Mouse (Mus musculus) heart, adult 9 months (tissue): ENCODE measurements around the gene Fto.
A peak's percentile ranks its signal among the peaks of the same experiment; 100 is the strongest.

Experiments used
- DNase-seq, 2 experiments: peaks; one replicate each; pipeline ENCODE4 v3.0.0; 2022; ENCODE audit warnings: low spot score in 2 of 2

Fto gene

DNA sequence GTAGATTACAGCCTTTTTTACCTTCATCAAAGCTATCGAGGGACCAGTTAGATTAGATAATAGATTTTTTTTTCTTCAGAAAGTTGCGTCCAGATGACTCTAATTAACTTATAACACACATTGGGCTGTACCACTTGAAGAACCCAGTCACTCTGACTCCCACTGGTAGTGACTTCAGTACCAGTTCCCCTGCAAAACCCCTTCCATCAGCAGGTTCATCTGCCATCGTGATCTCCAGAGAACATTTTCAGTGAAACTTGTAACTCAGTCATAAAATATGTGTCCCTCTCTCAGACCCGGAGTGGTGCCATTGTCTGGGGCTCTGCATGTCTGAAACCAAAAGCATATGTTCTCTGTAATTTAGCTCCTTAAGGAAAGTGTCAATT lies 211.5 kb downstream of the Fto start:
- DNase-seq, result no peak

GRCm38 (mm10) chr8:91525342-91525817 lies 212.1 kb downstream of the Fto start:
- DNase-seq, result no peak

DNA sequence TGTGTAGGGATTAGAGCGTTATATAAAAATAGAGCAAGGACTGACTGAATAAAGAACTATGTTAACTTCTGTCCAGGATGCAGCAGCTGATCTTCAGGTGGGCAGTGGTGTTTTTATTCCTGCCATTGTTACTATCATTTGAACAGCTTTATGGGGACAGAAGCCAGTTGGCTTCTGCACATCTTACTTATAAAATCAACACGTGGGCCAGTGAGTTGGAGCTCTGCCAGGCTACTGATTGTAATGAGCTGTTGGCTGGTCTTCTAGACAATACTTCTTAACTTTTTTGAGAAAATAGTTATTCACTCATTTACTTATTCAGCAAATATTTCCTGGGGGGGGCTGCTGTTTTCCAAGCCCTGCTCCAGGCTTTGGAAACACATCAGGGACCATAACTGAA lies 215.6 kb downstream of the Fto start:
- DNase-seq, result no peak

- no peak for DNase-seq
These were observed 216.4 kb downstream of the Fto start for GRCm38 (mm10) chr8:91529699-91530098.

DNA sequence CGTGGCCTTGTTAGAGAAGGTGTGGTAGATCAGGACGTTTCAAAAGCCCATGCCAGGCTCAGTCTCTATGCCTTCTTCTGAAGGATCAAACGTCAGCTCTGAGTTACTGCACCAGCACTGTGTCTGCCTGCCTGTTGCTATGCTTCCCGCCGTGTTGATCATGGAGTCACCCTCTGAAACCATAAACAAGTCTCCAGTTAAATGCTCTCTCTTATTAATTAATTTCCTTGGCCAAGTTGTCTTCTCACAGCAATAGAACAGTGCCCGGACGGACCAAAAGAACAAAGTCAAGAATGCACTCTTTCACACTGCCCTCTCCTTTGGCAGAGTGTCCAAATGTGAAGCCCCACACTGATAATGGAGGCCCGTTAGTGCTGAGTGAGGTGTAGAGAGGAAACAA lies 217.3 kb downstream of the Fto start:
- DNase-seq, result no peak

DNA sequence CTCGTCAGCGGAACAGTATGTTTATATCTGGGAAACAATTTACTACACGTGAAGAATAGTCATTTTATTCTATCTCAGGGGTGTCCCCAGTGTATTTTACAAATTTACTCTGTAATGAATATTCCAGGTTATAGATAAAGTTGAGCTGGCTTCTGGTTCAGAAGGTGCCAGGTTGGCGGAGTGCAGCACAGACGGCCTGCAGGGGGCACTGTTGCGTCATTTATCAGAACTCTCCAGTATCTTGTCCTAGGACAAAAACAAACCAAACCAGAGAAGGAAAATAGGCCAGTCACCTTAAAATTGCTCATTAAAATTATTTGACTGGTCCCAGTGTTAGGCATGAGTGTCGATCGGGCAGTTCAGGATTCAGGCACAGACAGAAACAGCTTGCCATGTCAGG lies 218.6 kb downstream of the Fto start:
- DNase-seq, result peak; percentile 44 to 69

DNA sequence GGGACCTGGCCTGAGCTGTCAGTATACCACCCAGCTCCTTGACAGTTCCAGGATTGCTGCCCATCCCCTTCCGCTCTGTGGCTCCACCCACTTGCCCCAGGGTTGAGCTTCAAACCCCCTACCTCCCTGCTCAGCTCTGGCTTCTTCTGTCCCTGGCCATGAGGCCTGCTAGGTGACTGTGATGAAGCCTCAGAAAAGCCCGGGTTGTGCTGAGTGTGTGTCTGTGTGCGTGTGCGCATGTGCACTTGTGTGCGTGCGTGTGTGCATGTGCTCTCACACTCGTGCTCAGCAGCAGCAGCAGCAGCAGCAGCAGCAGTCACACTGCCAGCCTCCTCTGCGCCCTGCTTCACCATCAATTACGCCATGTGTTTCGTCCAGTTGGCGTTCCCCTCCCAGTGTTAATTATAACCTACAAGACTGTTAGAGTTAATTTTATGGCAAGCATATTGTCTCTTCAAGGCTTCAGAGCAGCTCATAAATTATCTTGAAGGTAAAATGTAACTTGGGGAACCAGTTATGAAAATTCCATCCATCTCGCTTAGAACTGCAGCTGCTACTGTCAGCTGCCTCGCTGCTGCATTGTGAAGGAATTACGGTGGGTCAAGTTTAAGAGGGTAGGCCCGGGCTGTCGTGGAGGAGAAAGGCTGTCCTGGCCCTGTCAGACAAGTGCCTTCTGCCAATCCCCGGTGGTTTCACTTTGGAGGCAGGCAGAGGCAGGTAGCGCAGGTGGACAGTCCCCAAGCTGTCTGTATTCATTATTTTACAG lies 219.5 kb downstream of the Fto start:
- no peak for DNase-seq

DNA sequence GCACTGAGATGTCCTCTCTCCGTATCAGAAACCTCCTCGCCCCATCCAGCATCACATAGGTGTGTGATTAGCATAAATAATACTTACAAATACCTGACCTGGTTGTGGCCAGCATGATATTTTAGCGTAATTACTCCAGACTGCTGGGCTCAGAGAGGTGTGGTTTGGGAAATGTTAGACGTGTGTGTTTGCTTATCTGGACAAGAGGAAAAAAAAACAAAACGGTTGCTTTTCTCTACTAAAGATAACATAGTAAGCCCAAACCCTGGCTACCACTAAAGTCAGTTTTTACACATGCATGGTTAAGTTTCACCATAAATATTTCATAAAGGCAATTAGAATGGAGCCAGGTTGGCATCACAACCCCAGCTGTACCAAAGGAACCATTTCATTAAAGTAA lies 221.4 kb downstream of the Fto start:
- no peak for DNase-seq

GRCm38 (mm10) chr8:91538109-91538508 lies 224.8 kb downstream of the Fto start:
- no peak for DNase-seq

GRCm38 (mm10) chr8:91538892-91539291 lies 225.6 kb downstream of the Fto start:
- no peak for DNase-seq

DNA sequence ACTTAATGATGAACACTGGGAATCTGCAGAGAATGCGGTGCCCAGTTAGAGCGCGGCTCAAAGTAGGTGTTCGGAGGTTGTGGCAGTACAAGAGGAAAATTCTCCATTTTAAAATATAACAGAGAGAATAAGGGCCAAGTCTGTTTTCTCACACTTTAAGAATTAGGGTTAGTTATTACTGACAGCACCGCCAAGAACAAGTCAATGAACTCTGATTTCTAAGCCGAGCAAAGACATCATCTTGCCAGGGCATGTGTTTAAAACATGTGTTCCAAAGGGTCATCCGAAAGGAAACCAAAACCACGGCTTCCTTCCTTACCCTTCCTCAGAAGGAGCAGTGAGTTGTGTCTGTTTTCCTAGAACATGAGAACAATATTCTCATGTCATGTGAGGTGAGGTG lies 226.3 kb downstream of the Fto start:
- DNase-seq, result no peak

- no peak for DNase-seq
These were observed 227.9 kb downstream of the Fto start for GRCm38 (mm10) chr8:91541229-91541628.

DNA sequence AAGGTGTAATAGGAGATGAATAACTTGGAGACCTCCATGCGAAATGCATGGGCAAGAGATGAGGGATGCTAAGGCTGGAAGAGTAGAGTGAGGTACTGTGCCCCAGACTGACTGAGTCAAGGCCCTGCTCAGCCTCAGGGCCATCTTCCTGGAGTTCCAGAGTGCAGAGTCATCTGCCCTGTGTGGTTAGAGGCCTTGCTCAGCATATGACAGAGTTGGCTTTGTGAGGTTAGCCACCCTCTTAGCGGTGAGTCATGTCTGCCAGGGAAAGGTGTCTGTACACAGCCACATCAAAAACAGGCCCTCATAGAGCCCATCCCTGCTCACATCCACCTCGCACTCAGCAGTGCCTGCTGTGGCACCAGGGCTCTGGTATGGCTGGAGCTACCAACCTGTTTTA lies 232.2 kb downstream of the Fto start:
- DNase-seq, result no peak

- DNase-seq, result no peak
These were observed 233.3 kb downstream of the Fto start for GRCm38 (mm10) chr8:91546599-91546998.

GRCm38 (mm10) chr8:91550131-91550530 lies 236.8 kb downstream of the Fto start:
- DNase-seq, result no peak

GRCm38 (mm10) chr8:91551166-91551765 lies 237.9 kb downstream of the Fto start:
- DNase-seq, result peak in 1 of 2 experiments; percentile 29

GRCm38 (mm10) chr8:91551775-91552538 lies 238.6 kb downstream of the Fto start:
- DNase-seq, result peak; percentile 33 to 71

- no peak for DNase-seq
These were observed 239.3 kb downstream of the Fto start for GRCm38 (mm10) chr8:91552635-91553034.

GRCm38 (mm10) chr8:91553387-91553786 lies 240.1 kb downstream of the Fto start:
- no peak for DNase-seq

GRCm38 (mm10) chr8:91557041-91557587 lies 243.8 kb downstream of the Fto start:
- no peak for DNase-seq

GRCm38 (mm10) chr8:91558408-91558807 lies 245.1 kb downstream of the Fto start:
- DNase-seq, result peak; percentile 27 to 53

- DNase-seq, result no peak
These were observed 246.8 kb downstream of the Fto start for GRCm38 (mm10) chr8:91560017-91560591.
